Mouse (Mus musculus) retina, embryonic 14.5 days (tissue): ENCODE results near the gene 2310030G06Rik.

Source experiments
- DNase-seq: peaks from one replicate; pipeline ENCODE4 v3.0.0-alpha.2; 2015; ENCODE audit warnings: low spot score

2310030G06Rik gene

DNA sequence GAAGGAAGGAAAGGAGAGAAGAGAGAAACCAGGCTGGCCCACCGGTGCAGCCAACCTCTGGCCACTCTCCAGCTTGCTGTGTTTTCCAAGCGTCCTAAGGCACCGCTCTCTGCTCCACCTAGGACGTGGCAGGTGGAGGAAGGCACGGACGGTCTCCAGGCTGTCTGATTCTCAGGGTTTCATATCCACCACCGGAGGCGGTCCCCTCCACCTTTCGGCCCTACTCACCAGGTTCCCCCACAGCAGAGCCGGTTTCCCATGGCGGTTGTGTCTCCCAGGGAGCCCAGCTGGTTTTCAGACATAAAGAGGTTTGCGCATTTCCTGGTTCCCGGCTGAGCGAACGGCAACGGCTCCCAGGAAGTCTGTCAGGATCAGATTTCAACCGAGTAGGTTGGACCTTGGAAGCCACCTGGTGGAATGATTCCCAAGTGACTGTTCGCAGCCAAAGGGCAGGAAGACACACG, at the start of gene 2310030G06Rik:
Gene 2310030G06Rik (minus strand): TSS at position 323 of the 464 bp plus-strand sequence.
- no peak for DNase-seq

DNA sequence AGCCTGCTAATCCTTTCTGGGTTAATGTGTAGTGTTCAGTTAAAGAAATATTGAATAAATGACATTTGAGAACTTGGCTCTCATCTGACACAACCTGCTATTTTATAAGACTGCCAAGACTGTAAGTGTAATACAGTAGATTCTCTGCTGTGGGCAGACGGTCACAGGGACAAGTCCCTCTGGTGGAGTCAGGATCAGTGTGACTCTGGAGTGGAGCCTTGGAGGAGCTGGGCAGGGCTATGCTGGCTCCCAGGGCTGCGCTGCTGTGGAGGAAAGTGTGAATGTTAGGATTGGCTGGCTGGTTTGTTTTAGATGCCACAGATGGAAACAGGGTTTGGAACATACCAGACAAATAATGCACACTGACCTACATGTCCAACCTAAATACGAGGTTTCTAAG, 48.9 kb upstream of the 2310030G06Rik start:
- no peak for DNase-seq

DNA sequence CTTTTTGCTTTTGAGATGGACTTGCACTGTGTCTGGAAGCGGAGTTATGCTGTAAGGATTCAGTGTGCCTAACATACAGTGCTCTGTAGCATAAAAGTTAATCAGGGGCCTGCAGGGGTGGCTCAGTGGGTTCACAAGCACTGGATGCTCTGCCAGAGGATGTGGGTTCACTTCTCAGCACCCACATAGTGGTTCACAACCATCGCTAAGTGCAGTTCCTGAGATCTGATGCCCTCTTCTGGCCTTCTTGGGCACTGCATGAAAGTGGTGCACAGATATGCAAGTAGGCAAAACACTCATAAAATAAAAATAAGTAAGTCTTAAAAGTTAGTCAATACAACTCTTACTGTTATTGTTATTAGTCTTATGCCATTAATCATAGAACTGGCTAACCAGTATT, 35.8 kb upstream of the 2310030G06Rik start:
- peak; percentile 43 for DNase-seq

DNA sequence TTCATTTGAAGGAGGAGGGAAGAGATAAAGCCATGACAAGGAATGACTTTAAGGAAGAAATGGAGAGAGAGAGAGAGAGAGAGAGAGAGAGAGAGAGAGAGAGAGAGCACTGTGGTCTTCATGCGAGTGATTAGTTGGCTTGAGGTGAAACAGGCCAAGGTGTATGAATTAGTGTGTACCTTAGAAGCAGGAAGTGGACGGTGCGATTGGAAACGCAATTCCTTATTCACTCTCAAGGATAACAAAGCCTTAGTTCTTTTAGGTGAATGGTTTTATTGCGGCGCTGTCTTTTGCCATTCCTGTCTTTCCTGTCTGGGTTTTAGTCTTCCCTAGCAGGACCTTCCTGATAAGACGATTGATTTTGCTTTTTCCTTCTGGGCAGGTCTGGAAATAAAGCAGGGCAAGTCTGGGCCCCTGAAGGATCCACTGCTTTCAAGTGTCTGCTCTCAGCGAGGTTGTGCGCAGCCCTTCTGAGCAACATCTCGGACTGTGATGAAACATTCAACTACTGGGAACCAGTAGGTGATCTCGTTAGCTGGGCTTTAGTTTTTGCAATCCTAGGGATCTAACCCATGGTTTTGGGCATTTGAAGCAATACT, 29.9 kb upstream of the 2310030G06Rik start:
- DNase-seq: no peak

DNA sequence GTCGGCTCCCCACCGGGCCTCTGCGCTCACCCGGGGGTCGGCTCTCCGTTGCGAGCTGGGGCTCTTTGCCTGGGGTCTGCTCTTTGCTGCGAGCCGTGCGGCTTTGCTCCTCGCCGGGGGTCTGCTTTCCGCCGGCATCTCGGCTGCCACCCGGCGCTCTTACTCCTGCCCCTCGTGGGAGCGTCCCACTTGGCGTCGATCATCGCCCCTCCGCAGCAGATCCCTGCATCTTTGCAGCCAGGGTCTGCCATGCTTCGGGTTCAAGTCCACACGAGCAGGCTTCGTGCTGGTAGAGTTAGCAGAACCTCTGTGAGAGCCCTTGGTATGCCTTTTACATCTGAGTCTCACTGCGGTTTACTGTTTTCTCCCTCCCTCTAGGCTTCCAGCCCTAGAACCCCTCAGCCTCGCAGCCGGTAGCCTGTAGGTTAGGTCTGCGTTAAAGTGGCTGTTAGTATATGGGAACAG, 29.4 kb upstream of the 2310030G06Rik start:
- peak; percentile 50 for DNase-seq

DNA sequence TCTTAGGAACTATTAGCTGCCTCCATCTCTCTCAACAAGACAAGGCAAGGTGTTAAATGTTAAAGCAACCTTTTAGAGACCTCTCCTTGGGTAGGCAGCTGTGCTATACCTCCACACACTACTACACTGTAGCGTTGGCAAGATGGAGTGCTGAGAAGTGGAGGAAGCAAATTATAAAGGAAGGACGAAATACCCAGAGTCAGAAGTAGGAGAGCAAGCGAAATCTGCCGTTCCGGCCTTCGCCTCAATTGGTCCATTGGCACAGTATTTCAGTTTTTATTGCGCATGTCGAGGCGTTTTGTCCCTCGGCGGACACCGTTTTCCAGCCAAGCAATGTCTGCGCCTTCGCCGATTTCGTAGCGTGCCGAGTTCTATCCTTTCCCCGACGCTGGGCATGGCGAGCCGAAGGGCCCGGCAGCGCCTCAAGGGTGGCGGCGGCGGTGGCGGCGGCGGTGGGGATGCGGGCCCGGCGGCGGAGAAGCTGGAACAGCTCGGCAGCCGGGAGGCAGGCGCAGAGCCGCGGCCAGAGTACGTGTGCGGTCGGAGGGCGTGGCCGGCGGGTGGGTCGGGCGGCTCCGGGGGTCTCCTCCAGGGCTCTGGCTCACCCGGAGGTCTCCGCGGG, 28.8 kb upstream of the 2310030G06Rik start, which contains the start of the genes Alg9 and 1110032A03Rik:
Gene Alg9 (plus strand): TSS at position 29 of the 622 bp plus-strand sequence.
Gene 1110032A03Rik (minus strand): TSS at position 530 of the 622 bp plus-strand sequence.
- peak; percentile 89 for DNase-seq

DNA sequence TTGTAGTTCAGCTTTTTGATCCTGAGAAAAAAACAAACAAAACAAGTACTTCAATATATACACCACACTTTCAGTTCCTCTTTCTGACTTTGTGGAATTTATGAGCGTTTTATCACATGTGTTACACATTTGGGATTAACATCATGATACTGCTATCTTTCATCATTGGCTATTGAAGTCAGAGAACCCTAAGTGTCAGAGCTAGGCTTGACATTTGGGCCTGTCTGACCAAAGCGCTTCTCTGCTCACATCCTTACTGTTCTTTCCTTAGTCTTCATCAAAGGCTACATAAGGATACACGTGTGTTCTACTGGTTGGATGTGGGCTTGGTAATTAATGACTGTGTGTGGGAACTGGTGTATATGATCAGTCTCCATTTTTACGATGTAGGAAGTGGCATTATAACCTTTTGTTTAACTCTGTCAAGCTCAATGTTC, 27.7 kb upstream of the 2310030G06Rik start:
- no peak for DNase-seq

DNA sequence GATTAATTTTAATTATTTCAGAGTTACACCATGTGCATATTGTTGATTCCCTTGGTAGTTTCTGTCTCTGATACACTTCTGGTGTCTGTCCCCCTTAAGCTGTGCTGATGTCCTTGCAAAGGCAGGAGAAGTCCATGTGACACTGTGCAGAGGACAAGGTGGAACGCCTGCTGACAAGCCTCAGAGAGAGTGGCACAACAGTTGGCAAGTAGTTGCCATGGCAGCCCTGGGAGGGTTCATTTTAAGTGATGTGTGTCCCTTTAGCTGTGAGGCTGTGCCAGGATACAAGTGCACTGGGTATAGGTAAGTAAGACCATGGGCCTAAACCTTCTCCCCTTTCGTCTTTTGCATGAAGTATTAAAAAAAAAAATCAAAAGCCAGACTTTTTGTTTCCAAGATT, 23.7 kb upstream of the 2310030G06Rik start:
- DNase-seq: no peak

DNA sequence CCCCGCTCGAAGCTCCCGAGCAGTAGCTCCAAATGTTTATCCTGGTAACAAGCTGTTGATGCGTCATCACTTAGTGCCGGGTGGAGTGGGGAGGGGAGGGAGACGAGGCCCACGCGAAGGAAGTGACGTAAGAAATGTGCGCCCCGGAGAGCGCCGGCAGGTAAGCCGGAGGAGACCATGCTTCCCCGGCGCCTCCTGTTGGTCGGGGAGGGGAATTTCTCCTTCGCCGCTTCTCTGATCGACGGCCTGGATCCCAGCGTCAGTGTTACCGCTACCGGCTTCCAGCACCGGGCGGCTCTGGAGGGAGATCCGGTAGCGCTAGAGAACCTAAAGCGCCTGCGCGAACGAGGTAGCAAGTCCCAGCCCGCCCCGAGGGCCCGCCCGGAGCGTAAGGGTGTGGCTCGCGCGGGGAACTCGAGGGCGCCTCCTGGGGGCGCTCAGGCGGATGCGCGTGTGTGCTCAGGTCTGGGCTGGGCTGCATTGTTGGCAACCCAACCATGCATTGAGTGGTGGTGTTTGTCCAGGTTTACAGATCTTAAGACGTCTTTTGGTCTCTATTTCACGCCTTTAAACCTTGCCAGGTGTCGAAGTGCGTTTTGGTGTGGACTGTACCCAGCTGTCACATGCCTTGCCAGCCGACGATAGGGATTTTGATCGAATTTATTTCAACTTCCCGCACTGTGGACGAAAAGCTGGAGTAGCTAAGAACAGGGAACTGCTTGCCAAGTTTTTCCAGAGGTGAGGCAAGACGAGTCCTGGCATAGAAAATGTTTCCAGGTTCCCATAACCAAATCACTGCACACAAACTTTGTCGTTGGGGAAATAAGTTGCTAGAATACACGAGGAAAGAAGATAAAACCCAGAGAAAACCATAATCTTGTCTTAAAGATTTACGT, 22.0 kb upstream of the 2310030G06Rik start, which contains the start of gene Fdxacb1:
Gene Fdxacb1 (plus strand): TSS at position 130 of the 896 bp plus-strand sequence.
- peak; percentile 98 for DNase-seq

DNA sequence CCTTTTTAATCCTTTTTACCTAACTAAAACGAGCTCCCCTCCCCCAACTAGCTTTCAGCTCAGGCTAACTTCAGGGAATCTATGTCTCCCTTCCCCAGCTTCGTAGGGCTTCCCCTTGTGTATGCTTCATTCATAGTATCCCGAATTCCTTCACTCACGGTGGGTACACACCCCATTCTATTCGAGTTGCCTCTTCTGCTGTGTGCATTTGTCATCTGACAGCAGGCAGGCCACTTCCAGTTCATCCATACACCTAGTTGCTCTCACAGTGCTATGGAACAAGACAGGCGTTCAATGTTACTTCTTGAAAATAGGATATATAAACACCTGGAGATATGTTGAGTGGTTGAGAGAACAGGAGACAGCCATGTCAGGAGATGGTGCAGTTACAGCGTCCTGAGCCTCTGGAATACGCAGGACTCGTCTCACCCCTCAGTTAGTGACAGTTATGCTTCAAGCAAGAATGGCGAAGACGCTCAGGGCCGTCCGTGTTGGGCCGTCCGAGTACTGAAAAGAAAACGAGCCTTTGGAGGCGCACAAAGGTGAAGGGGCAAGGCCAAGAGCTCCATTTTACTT, 21.3 kb upstream of the 2310030G06Rik start:
- DNase-seq: no peak

DNA sequence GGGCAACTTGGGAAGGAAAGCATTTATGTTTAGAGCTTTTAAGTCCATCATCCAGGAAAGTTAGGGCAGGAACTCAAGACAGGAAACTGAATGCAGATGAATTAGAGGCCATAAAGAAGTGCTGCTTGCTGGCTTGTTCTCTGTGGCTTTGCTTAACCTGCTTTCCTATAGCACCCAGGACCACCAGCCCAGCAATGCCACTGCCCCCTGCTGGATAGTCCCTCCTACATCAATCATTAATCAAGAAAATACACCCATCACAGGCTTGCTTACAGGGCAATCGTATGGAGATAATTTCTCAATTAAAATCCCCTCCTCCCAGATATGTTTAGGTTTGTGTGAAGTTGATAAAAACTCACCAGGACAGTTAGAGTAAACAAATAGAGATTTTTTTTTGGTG, 17.0 kb upstream of the 2310030G06Rik start:
- peak; percentile 68 for DNase-seq

DNA sequence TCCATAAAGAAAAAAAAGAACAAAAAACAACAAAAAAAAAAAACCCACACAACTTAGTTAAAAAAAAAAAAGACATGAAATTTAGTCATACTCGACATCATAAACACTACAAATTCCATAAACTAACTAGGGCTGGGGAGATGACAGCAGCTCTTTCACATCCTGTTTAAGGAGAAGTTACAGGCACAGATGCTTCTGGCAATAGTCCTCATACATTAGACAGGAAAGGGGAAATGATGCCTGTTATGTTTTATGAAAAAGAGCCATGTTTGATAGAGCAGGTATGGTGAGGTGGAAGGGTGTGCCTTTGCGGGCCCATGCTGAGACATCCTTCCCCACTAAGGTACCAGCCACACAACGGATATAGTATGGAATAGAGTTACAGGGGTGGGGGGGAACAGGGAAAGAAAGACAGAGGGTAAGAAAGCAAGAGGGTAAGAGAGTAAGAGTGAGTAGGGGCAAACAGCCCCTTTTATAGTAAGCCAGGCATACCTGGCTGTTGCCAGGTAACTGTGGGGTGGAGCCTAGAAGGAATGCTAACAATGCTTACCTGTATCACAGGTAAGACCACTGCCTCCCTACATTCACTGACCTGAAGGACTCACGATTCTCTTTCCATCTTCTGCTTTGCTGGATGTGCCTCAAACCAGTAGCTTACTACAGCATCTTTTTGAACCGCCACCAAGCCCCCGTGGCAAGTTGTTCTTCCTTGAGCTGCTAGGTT, 15.3 kb upstream of the 2310030G06Rik start:
- no peak for DNase-seq

DNA sequence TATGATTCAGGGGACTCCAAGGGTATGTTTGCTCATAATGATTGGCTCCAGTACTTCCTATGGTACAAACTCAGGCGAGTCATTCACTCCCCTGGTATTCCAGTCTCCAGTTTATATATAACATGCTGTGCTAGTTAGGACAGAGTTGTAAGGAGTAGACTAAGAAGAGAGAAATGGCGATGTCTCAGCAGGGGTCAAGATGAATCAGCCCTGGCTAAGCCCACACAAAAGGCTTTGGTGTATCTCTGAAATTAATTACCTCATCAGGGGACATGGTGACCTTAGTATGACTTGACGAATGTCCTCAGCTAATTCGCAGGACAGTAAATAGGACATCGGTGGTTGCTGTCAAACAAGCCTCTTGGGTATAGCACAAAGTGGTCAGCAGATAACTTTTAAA, 10.4 kb upstream of the 2310030G06Rik start:
- DNase-seq: no peak

DNA sequence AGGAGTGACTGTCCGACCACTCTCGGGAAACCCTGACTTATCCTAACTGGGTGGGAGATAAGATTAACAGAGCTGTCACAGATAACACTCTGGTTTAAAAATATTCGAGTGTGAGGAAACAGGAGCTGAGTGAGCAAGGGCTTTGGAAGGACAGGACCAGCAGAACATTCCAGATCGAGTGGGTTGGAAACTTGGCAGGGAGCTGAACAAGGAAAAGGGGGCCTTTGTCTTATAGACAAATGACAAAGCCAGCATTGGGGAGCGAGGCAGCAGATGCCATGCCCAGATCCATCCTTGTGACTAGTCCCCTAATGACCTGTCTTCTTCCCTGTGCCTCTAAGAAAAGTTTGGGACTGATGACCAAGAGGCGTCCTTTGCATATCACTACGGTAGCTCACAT, 7.6 kb upstream of the 2310030G06Rik start:
- DNase-seq: no peak

DNA sequence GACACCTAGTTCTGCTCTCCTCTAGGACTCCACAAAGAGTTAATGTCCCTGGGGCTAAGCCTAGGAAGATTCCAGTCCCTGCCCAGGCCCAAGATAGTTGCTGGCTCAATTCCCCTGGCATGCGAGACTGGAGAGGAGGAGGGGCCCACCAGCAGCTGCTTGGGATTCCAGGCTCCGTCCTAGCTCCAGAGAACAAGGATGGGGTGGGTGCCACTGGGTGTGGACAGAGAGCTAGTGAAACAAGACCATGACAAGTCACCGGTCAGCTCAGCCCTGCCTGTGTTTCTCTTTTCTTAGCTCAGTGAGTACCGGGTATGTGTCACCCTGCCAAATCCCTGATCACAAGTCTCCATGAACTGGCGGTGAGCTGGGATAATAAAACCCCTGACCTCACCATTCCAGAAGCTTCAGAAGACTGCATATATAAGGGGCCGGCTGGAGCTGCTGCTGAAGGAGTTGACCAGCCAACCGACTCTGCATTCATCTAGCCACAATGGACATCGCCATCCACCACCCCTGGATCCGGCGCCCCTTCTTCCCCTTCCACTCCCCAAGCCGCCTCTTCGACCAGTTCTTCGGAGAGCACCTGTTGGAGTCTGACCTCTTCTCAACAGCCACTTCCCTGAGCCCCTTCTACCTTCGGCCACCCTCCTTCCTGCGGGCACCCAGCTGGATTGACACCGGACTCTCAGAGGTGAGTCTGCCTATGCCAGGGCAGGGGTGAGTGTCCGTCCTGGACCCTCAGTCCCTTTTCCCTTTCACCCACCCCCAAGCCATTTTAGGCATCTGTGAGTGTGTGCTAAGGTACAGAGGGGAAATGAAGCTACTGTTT, 6.7 kb upstream of the 2310030G06Rik start:
- no peak for DNase-seq

DNA sequence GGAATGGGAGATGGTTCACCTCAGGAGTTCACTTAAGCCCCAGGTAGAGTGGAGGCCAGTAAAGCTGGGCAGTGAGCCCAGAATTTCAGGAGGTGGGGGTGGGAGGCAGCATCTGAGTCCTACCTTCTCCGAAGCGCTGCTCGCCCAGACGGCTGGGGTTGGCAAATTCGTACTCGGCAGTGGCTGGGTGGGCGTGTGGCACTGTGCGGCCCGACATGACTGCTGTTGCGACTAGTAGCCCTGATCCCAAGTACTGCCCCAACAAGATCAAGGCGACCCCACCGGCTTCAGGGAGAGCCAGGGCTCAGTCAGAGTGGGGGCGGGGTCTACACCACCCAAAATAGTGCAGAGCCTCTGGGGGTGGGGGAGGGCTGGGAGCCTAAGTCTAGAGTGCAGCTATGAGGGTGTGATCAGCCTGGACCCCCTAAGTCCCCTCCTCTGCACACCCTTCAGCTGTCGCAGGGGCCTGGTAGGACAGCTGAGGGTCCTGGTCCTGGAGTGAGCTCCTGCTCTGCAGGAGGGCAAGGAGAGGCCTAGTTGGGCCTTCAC, 5.8 kb upstream of the 2310030G06Rik start, which contains the start of gene Hspb2:
Gene Hspb2 (minus strand): TSS at position 301 of the 549 bp plus-strand sequence.
- no peak for DNase-seq

DNA sequence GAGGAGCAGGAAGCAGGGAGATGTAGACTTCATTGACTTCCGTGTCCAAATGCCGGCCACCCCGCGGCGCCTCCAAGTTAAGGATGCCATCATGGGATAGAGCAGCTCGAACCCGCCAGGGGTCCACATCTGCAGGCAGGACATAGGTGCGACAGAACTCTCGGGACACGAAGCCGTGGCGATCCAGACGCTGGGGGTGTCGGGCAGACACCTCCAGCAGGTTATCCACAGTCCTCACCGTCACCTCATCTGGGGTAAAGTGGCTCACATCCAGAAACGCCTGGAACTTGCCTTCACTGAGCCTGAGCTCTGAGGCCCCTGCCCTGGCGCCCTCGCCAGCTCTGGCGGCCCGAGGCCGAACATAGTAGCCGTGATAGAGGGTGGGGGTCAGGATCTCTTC, 5.0 kb upstream of the 2310030G06Rik start, which contains the start of gene Cryab:
Gene Cryab (plus strand): TSS at position 3 of the 400 bp plus-strand sequence.
- no peak for DNase-seq

DNA sequence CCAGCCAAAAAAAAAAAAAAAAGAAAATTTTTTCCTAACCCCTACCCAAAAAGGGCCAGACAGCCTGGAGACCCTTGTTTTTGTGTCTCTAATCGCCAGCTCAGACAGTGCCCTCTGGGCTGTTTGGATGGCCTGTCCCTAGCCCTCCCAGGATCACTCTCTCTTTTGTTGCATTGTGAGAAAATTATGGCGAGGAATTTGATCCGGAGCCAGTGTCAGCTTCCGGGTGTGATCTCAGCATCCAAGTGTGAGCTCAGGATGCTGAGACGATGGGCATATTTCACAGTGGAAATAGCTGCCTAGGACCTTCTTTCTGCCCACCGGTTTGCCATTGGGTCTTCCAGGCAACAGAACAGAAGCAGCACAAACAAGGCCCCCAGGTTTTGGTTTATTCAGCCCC, 4.4 kb upstream of the 2310030G06Rik start:
- DNase-seq: no peak

DNA sequence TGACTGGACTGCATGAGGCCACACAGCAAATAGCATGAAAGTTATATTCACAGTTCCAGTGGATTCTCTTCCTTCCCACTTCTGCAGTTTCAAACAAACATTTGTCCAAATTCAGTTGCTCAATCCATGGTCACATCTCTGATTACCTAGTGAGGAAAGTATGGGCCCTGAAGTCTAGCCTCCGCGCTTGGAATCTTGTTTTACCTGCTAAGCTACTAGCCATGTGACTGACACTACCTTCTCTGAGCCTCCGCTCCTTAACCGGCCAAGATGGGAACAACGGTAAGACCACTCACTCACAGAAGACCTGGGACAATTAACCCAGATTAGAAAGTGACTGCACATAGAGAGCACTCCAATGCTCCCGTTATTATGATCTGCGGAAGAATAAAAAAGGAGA, 530 bp downstream of the 2310030G06Rik start:
- DNase-seq: no peak

DNA sequence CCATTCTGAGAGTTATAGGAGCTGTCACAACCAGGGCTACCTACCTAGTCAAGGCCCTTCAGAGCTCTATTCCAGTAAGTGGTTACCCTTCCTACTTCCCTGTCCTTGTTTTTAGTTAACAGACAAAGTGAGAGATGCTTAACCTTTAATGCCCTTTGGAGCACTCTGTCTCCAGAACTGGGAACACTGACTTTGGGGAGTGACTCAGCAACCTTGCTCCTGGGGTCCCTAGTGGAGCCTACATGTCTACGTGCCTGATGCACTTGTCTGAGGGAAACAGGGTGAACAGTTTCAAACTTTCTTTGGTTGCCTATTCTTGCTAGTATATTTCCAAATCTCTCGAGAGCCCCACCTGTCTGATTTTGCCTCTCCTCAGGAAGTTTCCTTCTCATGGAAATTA, 3.6 kb downstream of the 2310030G06Rik start:
- DNase-seq: no peak
